Mouse (Mus musculus) forelimb bud, embryonic 11.5 days (tissue): ENCODE data around the gene Dlat.

ENCODE experiments used
- DNase-seq: peaks from one replicate; pipeline ENCODE4 v3.0.0-alpha.2; 2012; ENCODE audit warnings: low read depth, low spot score

The Dlat gene

DNA sequence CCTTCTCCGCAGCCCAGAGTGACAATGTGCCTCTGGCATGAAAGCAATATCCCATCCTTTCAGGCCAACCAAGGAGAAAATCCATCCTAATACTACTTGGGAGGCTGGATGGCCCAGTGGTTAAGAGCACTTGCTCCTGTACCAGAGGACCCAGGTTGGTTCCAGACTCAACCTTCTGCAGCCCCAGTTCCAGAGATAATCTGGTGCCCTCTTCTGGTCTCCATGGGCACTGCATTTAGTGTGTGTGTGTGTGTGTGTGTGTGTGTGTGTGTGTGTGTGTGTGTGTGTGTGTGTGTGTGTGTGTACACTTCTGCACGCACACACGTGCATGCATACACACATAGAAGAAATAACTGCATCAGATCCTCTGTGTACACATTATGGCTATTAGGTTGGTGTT is 66.0 kb downstream of the Dlat start:
- peak; percentile 28 for DNase-seq

DNA sequence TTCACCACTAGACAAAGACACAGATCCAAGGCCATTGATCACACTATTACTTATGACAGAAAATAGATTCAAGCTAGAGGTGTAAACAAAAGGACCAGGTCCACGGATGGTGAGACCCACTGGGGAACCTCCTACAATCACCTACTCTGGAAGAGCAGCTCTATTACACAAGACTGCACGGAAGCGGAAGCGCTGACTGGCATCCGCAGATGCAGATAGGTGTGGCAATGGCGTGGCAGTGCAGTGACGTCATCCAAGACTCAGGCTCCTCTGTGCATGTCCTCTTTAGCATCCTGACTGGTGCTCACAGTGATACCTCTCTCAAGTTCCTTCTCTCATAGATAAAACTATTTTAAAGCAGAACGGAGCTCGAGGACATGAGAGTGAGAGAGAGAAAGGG is 66.6 kb downstream of the Dlat start:
- no peak for DNase-seq

DNA sequence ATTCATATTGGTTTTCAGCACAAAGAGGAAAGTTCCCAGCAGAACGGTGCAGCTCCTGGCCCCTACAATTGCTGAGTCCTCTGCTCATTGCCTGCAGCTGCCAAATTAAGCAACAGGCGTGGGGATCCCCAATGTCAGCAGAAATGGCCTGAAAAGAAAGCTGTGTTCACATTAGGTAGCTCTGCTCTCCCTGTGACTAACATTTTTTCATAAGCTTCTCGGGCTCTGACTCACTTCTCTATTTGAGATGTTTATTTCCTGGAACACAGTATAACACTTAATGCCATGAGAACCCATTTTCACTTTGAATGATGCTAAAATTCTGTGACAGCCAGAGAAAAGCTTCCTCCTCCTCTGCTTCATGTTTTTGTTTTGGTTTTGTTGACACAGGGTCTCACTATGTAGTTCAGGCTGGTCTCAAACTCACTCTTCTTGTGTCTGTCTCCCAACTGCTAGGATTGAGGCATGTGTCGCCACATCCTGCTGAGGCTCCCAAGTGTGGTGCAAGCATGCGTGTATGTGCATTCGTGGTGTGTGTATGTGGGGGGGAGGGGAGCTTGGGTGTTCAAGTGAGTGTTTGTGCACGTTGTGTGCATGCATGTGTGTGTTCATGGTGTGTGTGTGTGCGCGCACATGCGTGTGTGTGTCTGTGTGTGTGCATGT is 68.6 kb downstream of the Dlat start:
- DNase-seq = no peak

DNA sequence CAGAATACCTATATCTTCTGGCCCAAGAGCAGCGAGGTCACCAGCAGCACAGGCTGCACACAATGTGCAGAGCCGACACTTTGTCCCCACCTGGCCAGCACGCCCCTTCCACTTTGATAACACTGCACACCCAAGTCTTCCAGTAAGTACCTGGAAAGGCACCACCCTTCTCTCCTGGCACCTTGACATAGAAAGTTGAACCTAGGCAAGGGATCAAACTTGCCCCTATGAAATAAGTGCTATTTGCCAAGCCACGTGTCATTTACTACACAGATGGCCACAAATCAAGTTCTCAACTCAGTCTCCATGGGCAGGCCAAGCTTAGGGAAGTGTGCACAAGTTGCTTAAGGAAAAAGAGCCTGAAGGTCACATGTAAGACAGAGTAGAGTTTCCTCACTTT is 72.6 kb downstream of the Dlat start:
- DNase-seq = no peak

DNA sequence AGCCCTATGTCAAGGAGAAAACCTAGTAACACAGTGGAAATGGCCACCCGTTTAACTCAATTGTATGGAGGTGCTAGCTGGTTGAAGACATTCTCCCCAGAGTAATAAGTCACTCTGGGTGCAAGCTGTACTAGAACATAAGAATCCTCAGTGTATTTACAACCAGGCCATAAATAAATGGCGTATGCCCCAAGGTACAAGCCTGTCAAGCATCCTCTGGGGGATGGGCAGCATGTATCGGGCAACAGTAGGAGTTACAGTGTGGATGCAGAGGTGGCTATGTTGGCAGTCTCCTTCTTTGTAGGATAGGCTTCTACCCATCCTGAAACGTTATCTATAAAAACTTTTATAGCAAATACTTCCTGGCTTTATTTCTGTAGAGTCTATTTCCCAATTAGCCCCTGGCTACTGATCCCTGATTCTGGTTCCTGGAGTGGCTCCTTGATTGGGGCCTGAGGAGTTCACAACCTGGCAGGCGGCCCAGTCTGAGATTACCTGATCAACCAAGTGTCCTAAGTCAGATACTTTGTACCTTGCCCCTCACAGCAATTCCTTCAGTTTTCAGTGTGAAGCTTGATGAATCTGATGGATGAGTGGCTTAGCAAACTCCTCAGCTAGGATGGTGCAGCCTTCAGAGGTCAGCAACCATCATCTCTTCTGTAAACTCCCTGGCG is 74.3 kb downstream of the Dlat start:
- no peak for DNase-seq
